Mouse (Mus musculus) embryonic stem cell, embryonic (primary cell): Measurements from ENCODE around the gene Mgat1.
"Not testable (repeated sequence)": the region's sequence is repeated elsewhere in the genome, so short reads cannot be mapped to it uniquely, and the experiment has no call there.

Experiments
- CTCF ChIA-PET, 4 experiments: fragments of 300-600 bp in 2 of 4; fragments of 350-600 bp in 2 of 4; sonication (Branson Sonifier 250); formaldehyde crosslinking; loops; one replicate each; lab custom pipeline; 2022; ENCODE audit warnings: inconsistent platforms in 2 of 4; lab: Charles Lee
- POLR2A ChIA-PET, 4 experiments: fragments of 300-600 bp in 2 of 4; fragments of 350-600 bp in 2 of 4; sonication (Branson Sonifier 250); formaldehyde crosslinking; loops; one replicate each; lab custom pipeline; 2022; ENCODE audit warnings: antibody characterized with exemption in 4 of 4, inconsistent platforms in 1 of 4; lab: Charles Lee

Gene Mgat1

GRCm38 (mm10) chr11:49243727-49244594 is at the start of gene Mgat1:
TSS of gene Mgat1 (plus strand) at chr11:49244191.
- ChIA-PET CTCF (interaction anchor here in 2 of 4 experiments (0.5 to 1.5 kb wide), 2 partner anchors 27 to 988 kb away, joined by 4 to 5 read pairs; no protein-coding TSS in a partner anchor), POLR2A (interaction anchor here (0.7 to 3.1 kb wide), 14 partner anchors 9 to 961 kb away, joined by 3 to 25 read pairs (median 4); partner anchors contain the start of genes Zfp62 (in 4 of the 4), Rack1 (in 1 of the 4) and Trim41 (in 1 of the 4))

- CTCF ChIA-PET, POLR2A ChIA-PET: not testable (repeated sequence)
These were observed 49.2 kb upstream of the Mgat1 start for GRCm38 (mm10) chr11:49194771-49195170.

DNA sequence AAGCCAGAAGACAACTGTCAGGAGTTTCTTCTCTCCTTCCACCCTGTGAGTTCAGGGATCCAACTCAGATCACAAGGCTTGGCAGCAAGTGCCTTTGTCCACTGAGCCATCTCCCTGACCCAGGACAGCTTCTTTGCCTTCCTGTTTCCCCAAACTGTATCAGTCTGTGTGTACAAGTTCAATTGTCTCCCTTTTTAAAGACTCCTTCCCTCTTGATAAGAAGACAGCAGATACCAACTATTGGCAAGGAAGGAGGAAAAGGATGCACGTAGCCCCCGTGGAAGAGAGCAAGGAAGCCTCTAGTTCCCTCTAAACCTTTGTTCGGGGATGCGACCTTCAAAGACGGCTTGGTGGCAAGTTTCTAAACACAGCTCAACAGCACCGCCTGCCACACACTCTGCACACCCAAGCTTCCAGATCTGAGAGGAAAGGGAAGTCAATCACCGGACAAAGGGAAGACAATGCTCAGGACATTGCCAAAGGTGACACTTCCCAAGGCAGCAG is 48.1 kb upstream of the Mgat1 start:
- POLR2A ChIA-PET: interaction anchor here in 1 of 4 experiments (1.2 to 1.4 kb wide), 2 partner anchors 9 to 66 kb away, joined by 3 read pairs; no protein-coding TSS in a partner anchor
- CTCF ChIA-PET: interaction anchor here in 1 of 4 experiments (0.6 kb wide), 1 partner anchor 407 kb away, joined by 6 read pairs; no protein-coding TSS in a partner anchor

DNA sequence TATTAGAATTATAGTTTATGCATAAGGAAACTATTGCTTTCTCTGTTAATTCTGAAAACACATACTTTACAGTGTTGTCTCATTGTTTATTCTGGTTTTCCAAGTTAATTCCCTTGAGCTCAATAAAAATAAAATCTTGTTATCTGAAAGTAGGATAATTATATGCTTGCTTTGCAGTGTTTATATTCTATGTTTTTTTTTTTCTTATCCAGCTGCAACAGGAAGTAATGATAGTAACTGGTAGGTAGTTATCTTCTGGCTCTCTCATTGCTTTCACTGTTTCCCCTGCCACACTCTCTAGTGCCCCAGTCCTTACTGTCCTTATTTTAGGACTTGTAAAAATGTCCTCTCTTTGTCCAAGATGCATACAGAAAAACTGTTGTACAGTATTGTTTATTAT is 43.3 kb upstream of the Mgat1 start:
- CTCF ChIA-PET: no interaction called here
- POLR2A ChIA-PET: interaction anchor here in 2 of 4 experiments (1.2 to 2.9 kb wide), 2 partner anchors 42 to 69 kb away, joined by 3 to 20 read pairs; no protein-coding TSS in a partner anchor

- CTCF ChIA-PET: no interaction called here
- POLR2A ChIA-PET: interaction anchor here in 2 of 4 experiments (0.5 to 3.4 kb wide), 6 partner anchors 9 to 69 kb away, joined by 3 to 20 read pairs (median 4); no protein-coding TSS in a partner anchor
These were observed 42.8 kb upstream of the Mgat1 start for GRCm38 (mm10) chr11:49201142-49201541.

- POLR2A ChIA-PET: interaction anchor here in 3 of 4 experiments (0.5 to 3.5 kb wide), 35 partner anchors 9 to 958 kb away, joined by 3 to 22 read pairs (median 6); partner anchors contain the start of genes Btnl9 (in 2 of the 3), Olfr1395 (in 1 of the 3) and Trim41 (in 1 of the 3)
These were observed 41.9 kb upstream of the Mgat1 start for GRCm38 (mm10) chr11:49202071-49202470.

GRCm38 (mm10) chr11:49202523-49203061 is 41.4 kb upstream of the Mgat1 start:
- CTCF ChIA-PET: interaction anchor here in 1 of 4 experiments (0.9 kb wide), 1 partner anchor 643 kb away, joined by 5 read pairs; no protein-coding TSS in a partner anchor

More at GRCm38 (mm10) chr11:49202071-49202470, 41.9 kb upstream of the Mgat1 start:
- CTCF ChIA-PET: interaction anchor here in 1 of 4 experiments (0.9 kb wide), 1 partner anchor 643 kb away, joined by 5 read pairs; no protein-coding TSS in a partner anchor

GRCm38 (mm10) chr11:49203129-49203768 is 40.7 kb upstream of the Mgat1 start, which contains the start of gene Zfp62:
TSS of gene Zfp62 (plus strand) at chr11:49203292.
- ChIA-PET CTCF (no interaction called here), POLR2A (interaction anchor here (0.5 to 4.1 kb wide), 56 partner anchors 8 to 1510 kb away, joined by 3 to 25 read pairs (median 5); partner anchors contain the start of genes Mgat1 (in 3 of the 4), Btnl9 (in 2 of the 4), Trim41 (in 2 of the 4) and Rack1 (in 1 of the 4))

More at GRCm38 (mm10) chr11:49202523-49203061, 41.4 kb upstream of the Mgat1 start:
- POLR2A ChIA-PET: interaction anchor here (0.5 to 4.1 kb wide), 57 partner anchors 8 to 1511 kb away, joined by 3 to 25 read pairs (median 5); partner anchors contain the start of genes Mgat1 (in 3 of the 4), Btnl9 (in 2 of the 4), Trim41 (in 2 of the 4) and Olfr1395 (in 1 of the 4)

DNA sequence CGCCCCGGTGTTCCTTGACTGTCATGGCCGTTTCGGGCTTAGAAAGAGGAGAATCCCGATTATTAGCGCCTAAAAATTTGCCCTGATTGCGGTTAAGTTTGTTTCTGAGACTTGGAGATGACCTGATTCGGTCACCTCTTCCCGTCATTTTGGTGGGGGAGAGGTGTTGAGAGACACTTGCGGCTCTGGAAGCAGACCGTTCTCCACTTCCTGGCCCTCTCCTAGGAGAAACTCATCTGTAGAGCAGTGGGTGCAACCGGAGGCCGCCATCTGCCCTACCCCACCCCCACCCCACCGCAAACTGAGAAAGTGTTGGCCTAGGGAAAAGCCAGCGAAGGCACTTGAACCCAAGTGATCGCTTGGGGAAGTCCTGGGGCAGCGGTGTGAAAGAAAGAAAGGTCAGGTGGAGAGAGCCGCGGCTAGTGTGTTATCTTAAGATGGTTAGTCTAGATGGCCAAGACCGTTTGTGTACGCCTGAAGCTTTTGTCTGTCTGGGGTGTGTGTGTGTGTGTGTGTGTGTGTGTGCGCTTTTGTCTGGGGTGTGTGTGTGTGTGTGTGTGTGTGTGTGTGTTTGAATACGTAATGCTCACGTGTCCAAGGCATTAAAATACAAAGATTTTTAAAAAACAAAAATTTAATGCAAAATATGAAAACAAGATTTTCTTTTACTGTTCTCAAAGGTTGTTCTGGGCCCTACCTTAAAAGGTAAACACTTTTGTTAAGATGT is 40.1 kb upstream of the Mgat1 start:
- POLR2A ChIA-PET: interaction anchor here (0.6 to 4.1 kb wide), 32 partner anchors 7 to 387 kb away, joined by 3 to 25 read pairs (median 7); partner anchors contain the start of genes Mgat1 (in 2 of the 4), Trim41 (in 2 of the 4) and Btnl9 (in 1 of the 4)
- CTCF ChIA-PET: no interaction called here

- ChIA-PET CTCF (no interaction called here), POLR2A (interaction anchor here in 2 of 4 experiments (0.9 to 4.1 kb wide), 4 partner anchors 9 to 41 kb away, joined by 3 to 25 read pairs (median 12); partner anchors contain the start of gene Mgat1 (in 1 of the 2))
These were observed 38.9 kb upstream of the Mgat1 start for GRCm38 (mm10) chr11:49205080-49205590.

DNA sequence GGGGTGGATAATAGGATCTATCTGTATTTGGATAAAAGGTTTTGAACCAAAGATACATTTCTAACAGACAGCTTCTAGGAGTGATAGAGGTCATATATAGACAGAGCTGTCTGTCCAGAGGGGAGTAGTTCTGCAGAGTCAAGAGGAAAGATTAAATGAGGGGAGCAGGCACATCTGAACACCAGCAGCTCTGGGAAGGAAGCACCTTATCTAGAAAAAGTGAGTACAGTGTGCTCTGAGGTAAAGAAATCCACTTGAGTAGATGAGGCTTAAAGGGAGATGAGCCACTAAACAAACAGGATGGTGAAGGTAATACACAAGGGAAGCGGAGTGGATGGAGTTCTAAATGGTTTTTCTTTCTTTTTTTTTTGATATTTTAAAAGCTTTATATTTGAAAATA is 36.5 kb upstream of the Mgat1 start:
- POLR2A ChIA-PET: interaction anchor here in 1 of 4 experiments (2.4 kb wide), 1 partner anchor 11 kb away, joined by 6 read pairs; no protein-coding TSS in a partner anchor

DNA sequence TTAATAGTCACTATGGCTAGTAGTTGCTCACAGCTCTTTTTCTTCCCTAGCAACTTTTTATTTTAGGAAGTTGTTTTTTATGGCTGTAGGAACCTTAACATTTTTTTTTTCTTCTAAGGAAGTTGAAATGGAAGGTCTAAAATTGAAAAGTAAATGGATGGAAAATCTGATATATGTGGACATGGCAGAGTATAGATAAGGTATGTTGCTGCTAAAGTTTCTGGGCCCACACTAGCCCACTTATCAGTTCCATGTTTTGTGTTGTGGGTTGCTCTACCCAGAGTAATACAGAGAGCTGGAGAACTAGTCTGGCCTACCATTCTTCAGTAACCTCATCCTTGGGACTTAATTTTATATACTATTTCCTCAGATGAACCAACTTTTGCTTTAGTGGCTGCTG is 31.4 kb upstream of the Mgat1 start:
- POLR2A ChIA-PET: interaction anchor here in 2 of 4 experiments (0.6 to 2.6 kb wide), 4 partner anchors 8 to 10 kb away, joined by 3 to 16 read pairs (median 3); partner anchors contain the start of gene Zfp62 (in 2 of the 2)
- CTCF ChIA-PET: no interaction called here

More for the DNA sequence above, 36.5 kb upstream of the Mgat1 start:
- CTCF ChIA-PET: no interaction called here

GRCm38 (mm10) chr11:49213505-49213904 is 30.5 kb upstream of the Mgat1 start:
- CTCF ChIA-PET: no interaction called here
- POLR2A ChIA-PET: interaction anchor here in 2 of 4 experiments (0.8 to 1.2 kb wide), 3 partner anchors 9 to 11 kb away, joined by 3 to 4 read pairs (median 3); partner anchors contain the start of gene Zfp62 (in 2 of the 2)

- ChIA-PET CTCF (no interaction called here), POLR2A (interaction anchor here in 3 of 4 experiments (1.1 to 2.8 kb wide), 8 partner anchors 11 to 35 kb away, joined by 3 to 22 read pairs (median 6); partner anchors contain the start of gene Zfp62 (in 3 of the 3))
These were observed 24.7 kb upstream of the Mgat1 start for GRCm38 (mm10) chr11:49219271-49219670.

DNA sequence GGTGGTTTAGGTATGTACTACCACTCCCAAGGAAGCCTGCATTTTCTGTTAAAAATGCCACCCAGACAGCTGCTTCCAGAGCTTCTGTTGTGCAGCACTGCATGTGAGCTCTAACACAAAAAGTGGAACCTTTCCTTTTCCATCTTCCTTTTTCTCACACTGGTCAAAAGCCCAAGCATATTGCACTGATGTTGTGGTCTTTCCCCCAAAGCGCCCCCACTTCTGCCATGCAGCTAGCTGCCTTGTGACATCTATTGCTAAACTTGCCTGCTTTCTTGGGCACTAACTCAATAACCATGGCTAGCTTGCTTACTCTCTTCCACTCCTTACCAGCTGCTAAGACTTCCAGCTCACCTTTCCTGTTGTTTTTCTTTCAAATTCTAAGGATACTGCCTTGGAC is 19.5 kb upstream of the Mgat1 start:
- POLR2A ChIA-PET: interaction anchor here in 2 of 4 experiments (0.6 to 1.6 kb wide), 2 partner anchors 21 to 430 kb away, joined by 3 read pairs; partner anchors contain the start of gene Zfp62 (in 1 of the 2)
- CTCF ChIA-PET: no interaction called here

- ChIA-PET POLR2A (interaction anchor here in 2 of 4 experiments (0.9 to 2.8 kb wide), 6 partner anchors 8 to 30 kb away, joined by 3 to 9 read pairs (median 3); partner anchors contain the start of gene Zfp62 (in 1 of the 2)), CTCF (no interaction called here)
These were observed 11.2 kb upstream of the Mgat1 start for GRCm38 (mm10) chr11:49232781-49233180.
